In the genomic region with DNA sequence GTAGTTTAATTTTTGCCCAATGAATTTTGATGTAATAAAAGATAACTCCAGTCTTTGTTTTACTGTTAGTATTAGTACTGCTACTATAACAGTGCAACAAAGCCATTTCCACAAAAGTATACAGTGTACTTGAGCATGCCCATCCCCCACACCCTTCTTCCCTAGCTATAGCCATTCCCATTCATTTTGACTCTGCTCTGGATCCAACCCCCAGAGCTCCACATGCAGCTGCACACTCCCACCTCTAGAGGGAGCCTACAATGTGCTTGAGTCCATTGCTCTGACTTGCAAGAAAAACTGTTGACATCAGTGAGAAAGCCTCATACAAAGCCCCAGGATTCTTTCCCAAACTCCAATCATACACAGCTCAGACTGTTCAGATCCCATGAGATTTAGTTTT, we compare ENCODE assay signal across 9 mouse cellular contexts.
A peak's percentile ranks its signal among the peaks of the same experiment; 100 is the strongest.
DNase-seq lines count a peak whose midpoint lies in the region; ATAC-seq and TF ChIP-seq lines count a peak whose summit lies in the region.
"Had no signal": no experiment of that assay in that cellular context is flagged by ENCODE, and none has a peak within 500 bp of the region (broad histone marks: within the 10 kb centered on the region; RNA-seq: fewer than 3 reads in every experiment).

No protein-coding gene starts in this region.

- H3K27ac ChIP-seq in gastrocnemius, adult 2 months, result no peak overlapping the region
- no peak overlapping the region for H3K27ac ChIP-seq in forebrain, embryonic 12.5 days
- H3K27ac ChIP-seq: limb, embryonic 15.5 days had no signal

- DNase-seq in gastrocnemius, adult 2 months, result peak; percentile 30
- DNase-seq in gastrocnemius, postnatal 4 days (ENCODE audit: low spot score in 2 of 2), result no peak
- DNase-seq in thymus, postnatal 4 days, result peak; percentile 10
- no peak for DNase-seq in thymus, adult 18-20 months
- no peak for DNase-seq in gastrocnemius, postnatal 10 days
- no peak for DNase-seq in T-cell, adult 2 months (ENCODE audit: low spot score)

- 0 out of 2 replicates have a peak, but pooled peaks have one; percentile 30 for ATAC-seq in forebrain, embryonic 12.5 days (ENCODE audit: low FRiP score)
- ATAC-seq in megakaryocyte-erythroid progenitor cell, adult 5-6 weeks (replicated peaks; ENCODE audit: low FRiP score, low TSS enrichment, poor library complexity, severe bottlenecking), result peak; percentile 70

- peak; percentile 70 for TF ChIP-seq CTCF in gastrocnemius, adult 2 months (IDR thresholded peaks at IDR 0.05)

- H3K4me2 ChIP-seq in forebrain, embryonic 12.5 days, result no peak overlapping the region
- H3K4me2 ChIP-seq: limb, embryonic 15.5 days had no signal

- no peaks in the 10 kb centered on the region for H3K9me3 ChIP-seq in forebrain, embryonic 12.5 days
- H3K9me3 ChIP-seq: limb, embryonic 15.5 days had no signal

- no peak overlapping the region for H3K4me3 ChIP-seq in gastrocnemius, adult 2 months
- H3K4me3 ChIP-seq in forebrain, embryonic 12.5 days (replicated peaks), result no peak overlapping the region
- H3K4me3 ChIP-seq: limb, embryonic 15.5 days had no signal

- intact Hi-C loops in gastrocnemius, adult 2 months (cut with DNase I), result loop anchor here (5.0 kb wide), 1 partner anchor 51 kb away; no protein-coding TSS in a partner anchor

- H3K9ac ChIP-seq in forebrain, embryonic 12.5 days, result no peak overlapping the region
- H3K9ac ChIP-seq: limb, embryonic 15.5 days had no signal

- no peaks in the 10 kb centered on the region for H3K27me3 ChIP-seq in forebrain, embryonic 12.5 days
- H3K27me3 ChIP-seq: limb, embryonic 15.5 days had no signal

- no peaks in the 10 kb centered on the region for H3K36me3 ChIP-seq in forebrain, embryonic 12.5 days (replicated peaks)
- H3K36me3 ChIP-seq: limb, embryonic 15.5 days had no signal

- H3K4me1 ChIP-seq in forebrain, embryonic 12.5 days, result no peaks in the 10 kb centered on the region

Comparison
In these comparisons a context has a peak if more than half of its experiments do, and no peak if none do; other contexts are left out.
1. DNase-seq: peak in gastrocnemius, adult 2 months (single experiment) and thymus, postnatal 4 days (single experiment); none in gastrocnemius, postnatal 4 days (0 of 2), thymus, adult 18-20 months (0 of 2), gastrocnemius, postnatal 10 days (single experiment) and T-cell, adult 2 months (single experiment).